Mouse (Mus musculus) naive thymus-derived CD4-positive, alpha-beta T cell, adult 2 months (primary cell): Measurements from ENCODE around the gene Cox4i1.
A peak's percentile ranks its signal among the peaks of the same experiment; 100 is the strongest.

Experiments
- DNase-seq: peaks from one replicate; pipeline ENCODE4 v3.0.0-alpha.2; 2011; ENCODE audit warnings: low read depth

Cox4i1 gene

GRCm38 (mm10) chr8:120696401-120697153 lies 28.6 kb downstream of the Cox4i1 start:
- DNase-seq: no peak

GRCm38 (mm10) chr8:120697154-120697978 lies 29.3 kb downstream of the Cox4i1 start:
- DNase-seq: peak; percentile 75

GRCm38 (mm10) chr8:120697979-120698272 lies 29.9 kb downstream of the Cox4i1 start:
- DNase-seq: peak; percentile 54

DNA sequence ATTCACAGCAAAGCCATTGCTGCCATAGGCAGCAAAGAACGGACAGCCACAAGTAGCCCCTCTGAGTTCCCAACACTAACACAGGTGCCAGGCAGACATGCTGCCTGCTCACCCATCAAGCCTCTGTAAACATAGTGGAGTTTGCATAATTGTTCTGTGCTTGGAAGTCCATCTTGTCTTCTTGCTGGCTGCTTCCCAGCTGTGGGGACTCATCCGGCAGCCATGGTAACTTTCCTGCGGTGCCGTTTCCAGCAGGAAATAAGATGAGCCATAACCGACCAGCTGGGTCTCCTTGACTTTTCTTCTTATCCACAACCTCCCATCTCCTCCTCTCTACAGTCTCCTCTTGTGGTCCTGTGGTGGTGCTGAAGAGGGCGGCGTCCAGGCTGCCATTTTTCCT lies 30.4 kb downstream of the Cox4i1 start:
- no peak for DNase-seq

GRCm38 (mm10) chr8:120699079-120699478 lies 31.1 kb downstream of the Cox4i1 start:
- DNase-seq: no peak

GRCm38 (mm10) chr8:120699565-120699964 lies 31.5 kb downstream of the Cox4i1 start:
- DNase-seq: peak; percentile 42

DNA sequence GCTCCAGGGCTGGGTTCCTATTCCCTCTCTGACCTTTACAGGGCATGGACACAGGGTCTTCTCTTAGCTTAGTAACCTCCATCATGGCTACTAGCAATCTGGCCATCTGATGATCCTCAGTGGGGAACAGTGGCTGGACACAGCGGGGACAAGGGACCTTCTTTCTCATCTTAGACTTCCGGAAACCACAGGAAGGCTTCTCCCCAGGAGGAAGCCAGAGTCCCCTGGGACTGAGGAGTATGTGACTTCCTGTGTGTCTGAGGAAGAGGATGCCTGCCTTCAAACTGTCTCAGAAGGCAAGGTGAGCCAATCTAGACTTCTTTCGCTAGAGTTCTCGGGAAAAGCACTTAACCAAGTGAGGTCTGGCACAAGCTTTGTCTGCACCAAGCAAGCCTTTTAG lies 32.0 kb downstream of the Cox4i1 start:
- DNase-seq: no peak

- DNase-seq: peak; percentile 82
Observed at GRCm38 (mm10) chr8:120701758-120702465, 33.9 kb downstream of the Cox4i1 start.

DNA sequence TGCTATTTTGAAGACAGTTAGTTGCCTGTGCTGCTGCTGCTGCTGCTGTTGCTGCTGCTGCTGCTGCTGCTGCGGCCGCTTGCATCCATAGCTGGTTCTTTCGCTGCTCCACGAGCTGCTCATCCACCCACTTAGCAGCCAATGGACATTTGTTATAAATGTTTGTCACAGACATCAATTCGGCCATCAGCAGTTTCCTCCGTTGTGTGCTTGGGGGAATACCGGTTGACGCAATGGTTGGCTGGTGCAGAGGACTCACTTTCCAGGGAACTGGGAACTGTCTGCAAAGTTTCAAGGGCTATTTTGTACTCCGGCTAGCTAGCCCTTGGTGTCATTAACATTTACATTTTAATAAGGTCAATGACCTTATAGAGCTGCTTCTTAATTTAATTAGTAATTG lies 36.2 kb downstream of the Cox4i1 start:
- DNase-seq: no peak

DNA sequence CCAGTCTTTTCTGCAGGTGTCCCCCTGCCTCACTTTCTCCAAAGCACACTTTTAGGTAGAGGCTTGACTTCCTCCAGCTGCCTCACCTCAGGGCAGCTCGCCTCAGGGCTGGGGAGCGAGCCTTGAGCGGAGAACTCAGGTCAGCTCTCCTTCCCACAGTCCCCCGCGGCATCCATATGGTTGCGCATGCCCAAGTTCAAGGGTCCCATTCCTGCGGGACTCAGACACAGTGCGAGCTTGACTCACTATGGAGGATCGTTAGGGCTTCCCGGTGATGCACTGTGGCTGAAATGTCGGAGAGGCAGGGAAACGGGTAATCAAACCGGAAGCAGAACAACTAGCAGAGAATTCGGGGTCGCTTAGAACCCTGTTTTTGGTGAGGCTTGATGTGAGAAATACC lies 37.1 kb downstream of the Cox4i1 start:
- no peak for DNase-seq

DNA sequence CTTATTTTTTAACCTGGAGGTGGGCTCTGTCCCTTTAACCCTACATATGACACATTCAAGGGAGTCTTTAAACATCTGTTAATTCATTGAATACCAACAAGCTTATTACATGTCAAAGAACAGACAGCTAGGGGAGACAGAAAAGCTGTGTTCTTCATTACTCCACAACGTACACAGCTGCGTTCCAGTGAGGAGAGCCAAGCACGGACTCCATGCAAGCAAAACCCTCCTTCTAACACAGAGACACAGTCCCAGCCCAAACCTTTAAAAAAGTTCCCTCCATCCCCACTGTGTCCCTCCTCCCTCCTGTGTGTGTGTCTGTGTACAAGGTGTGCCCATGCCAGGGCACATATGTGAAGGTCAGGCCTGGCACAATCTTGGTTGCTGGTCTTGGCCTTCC lies 38.2 kb downstream of the Cox4i1 start:
- no peak for DNase-seq

GRCm38 (mm10) chr8:120709176-120709575 lies 41.2 kb downstream of the Cox4i1 start:
- DNase-seq: no peak

GRCm38 (mm10) chr8:120715200-120715599 lies 47.2 kb downstream of the Cox4i1 start:
- DNase-seq: peak; percentile 43

DNA sequence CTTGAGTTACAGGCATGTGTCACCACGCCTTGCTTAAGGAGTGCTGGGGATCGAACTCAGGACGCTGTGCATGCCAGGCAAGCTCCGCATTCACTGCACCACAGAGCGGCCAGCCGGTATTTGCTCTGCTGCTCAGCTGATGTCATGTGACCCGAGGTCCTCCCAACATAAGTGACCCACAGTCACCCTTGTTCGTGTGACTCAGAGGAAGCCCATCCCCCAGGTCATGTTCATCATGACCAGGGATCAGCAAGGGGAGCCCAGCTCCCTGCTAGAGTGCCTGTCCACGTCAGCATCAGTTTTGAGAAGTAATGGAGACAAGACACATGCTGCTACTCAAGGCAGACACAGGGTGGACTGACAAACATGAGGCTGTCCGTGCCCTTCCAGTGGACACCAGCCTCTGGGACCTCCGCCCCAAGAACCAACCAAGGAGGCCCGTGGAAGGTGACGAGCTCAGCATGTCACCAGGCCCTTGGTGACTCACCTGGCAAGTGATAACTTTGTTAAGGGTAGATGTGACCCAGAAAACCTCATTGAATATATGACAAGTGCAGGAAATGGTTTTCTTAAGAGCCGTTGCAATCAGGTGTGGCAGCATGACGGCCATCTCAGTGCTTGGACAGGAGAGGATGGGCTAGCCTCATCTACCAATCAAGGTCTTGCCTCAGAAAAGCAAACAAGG lies 48.1 kb downstream of the Cox4i1 start:
- DNase-seq: no peak

GRCm38 (mm10) chr8:120719586-120720236 lies 51.7 kb downstream of the Cox4i1 start:
- DNase-seq: no peak

- peak; percentile 41 for DNase-seq
Observed at GRCm38 (mm10) chr8:120723025-120723424, 55.0 kb downstream of the Cox4i1 start.
